Mouse (Mus musculus) olfactory bulb, adult 2 months (tissue): ENCODE data around the gene Gpr162.

ENCODE experiments used
- CTCF ChIP-seq: fragments of 200-500 bp; IDR thresholded peaks from 2 replicates; pipeline ENCODE4 v1.5.1; 2012; ENCODE audit warnings: low read depth, mild to moderate bottlenecking, low read length, moderate library complexity; ENCODE audit not compliant: insufficient read depth
- POLR2A ChIP-seq: fragments of 200-500 bp; IDR thresholded peaks from 2 replicates; pipeline ENCODE4 v1.6.1; 2012; ENCODE audit warnings: mild to moderate bottlenecking, low read depth, low read length, moderate library complexity; ENCODE audit not compliant: insufficient read depth

DNA sequence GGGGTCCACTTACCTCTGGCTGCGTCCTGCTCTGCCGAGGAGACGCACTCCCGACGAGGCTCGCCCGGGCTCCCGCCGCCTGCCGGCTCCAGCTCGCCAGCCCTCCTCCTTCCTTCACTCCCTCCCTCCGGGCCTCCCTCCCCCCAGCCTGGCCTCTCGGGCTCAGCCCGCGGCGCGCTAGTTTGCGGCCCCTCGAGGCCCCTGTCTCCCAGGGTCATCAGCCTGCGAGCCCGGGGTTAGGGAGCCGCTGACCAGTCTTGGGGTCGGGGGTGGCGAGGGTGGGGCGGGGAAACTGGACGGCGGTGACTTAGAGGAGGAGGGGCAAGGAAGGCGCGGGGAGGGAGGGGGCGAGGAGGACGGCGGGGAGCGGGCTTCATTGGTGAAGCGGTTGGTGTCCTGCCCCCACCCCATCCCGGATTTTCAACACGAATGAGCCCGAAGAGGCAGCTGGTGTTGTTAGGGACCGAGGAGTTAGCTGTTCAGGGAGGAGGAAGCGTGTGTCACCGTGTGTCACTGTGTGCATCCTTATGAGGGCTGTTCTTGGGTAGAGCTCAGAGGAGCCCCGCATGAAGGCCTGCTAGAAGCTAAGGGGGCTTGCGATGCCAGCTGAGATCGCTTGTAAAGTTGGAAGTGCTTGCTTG is at the start of gene Gpr162:
- no peak for TF ChIP-seq CTCF
- TF ChIP-seq POLR2A, result peak; percentile 33; the same call in 1 of the 2 replicates
